Mouse (Mus musculus): ENCODE results near the gene Clec4b2.
"Not testable (repeated sequence)": the region's sequence is repeated elsewhere in the genome, so short reads cannot be mapped to it uniquely, and the experiment has no call there.

Gene Clec4b2

GRCm38 (mm10) chr6:123172593-123172992 lies at the start of gene Clec4b2:
Gene Clec4b2 (plus strand): TSS chr6:123172893.
- no peak for DNase-seq

- no peak for DNase-seq
Observed at GRCm38 (mm10) chr6:123123195-123123594, 49.5 kb upstream of the Clec4b2 start.

- no peak for DNase-seq
Observed at GRCm38 (mm10) chr6:123127173-123127572, 45.5 kb upstream of the Clec4b2 start.

GRCm38 (mm10) chr6:123137766-123138526 lies 34.7 kb upstream of the Clec4b2 start:
- DNase-seq = not testable (repeated sequence)

GRCm38 (mm10) chr6:123170106-123170505 lies 2.6 kb upstream of the Clec4b2 start:
- DNase-seq = no peak

- no peak for DNase-seq
Observed at GRCm38 (mm10) chr6:123171040-123171439, 1.7 kb upstream of the Clec4b2 start.

- no peak for DNase-seq
Observed at GRCm38 (mm10) chr6:123175549-123175948, 2.9 kb downstream of the Clec4b2 start.

- peak; percentile 4 to 6 for DNase-seq
Observed at GRCm38 (mm10) chr6:123184862-123185261, 12.2 kb downstream of the Clec4b2 start.

GRCm38 (mm10) chr6:123207187-123208076 lies 34.7 kb downstream of the Clec4b2 start:
- no peak for DNase-seq

GRCm38 (mm10) chr6:123208077-123208439 lies 35.4 kb downstream of the Clec4b2 start:
- DNase-seq = not testable (repeated sequence)

GRCm38 (mm10) chr6:123211726-123212125 lies 39.0 kb downstream of the Clec4b2 start:
- DNase-seq = no peak

GRCm38 (mm10) chr6:123227519-123228166 lies 55.0 kb downstream of the Clec4b2 start:
- DNase-seq = no peak

- DNase-seq = no peak
Observed at GRCm38 (mm10) chr6:123229644-123230043, 57.0 kb downstream of the Clec4b2 start, which contains the start of gene Clec4n. Gene Clec4n (plus strand): TSS chr6:123229843.

- DNase-seq = no peak
Observed at GRCm38 (mm10) chr6:123231149-123231548, 58.5 kb downstream of the Clec4b2 start.

- no peak for DNase-seq
Observed at GRCm38 (mm10) chr6:123237582-123237981, 64.9 kb downstream of the Clec4b2 start.

- no peak for DNase-seq
Observed at GRCm38 (mm10) chr6:123244201-123244600, 71.5 kb downstream of the Clec4b2 start.

- DNase-seq = not testable (repeated sequence)
Observed at GRCm38 (mm10) chr6:123248862-123249261, 76.2 kb downstream of the Clec4b2 start.

GRCm38 (mm10) chr6:123252735-123253134 lies 80.0 kb downstream of the Clec4b2 start:
- no peak for DNase-seq

All from kidney, postnatal 4 days (tissue).